Mouse (Mus musculus) 3T3-L1 (cell line): ENCODE measurements at regions not wholly inside any gene's neighbourhood (a gene's known extent, or its start where the extent isn't known, plus 50 kb on each side); places are given as distances from the start of the nearest gene placed in this dataset.

Experiments
- DNase-seq: peaks from one replicate; pipeline ENCODE4 v3.0.0-alpha.2; 2015; ENCODE audit warnings: low read depth, low spot score

DNA sequence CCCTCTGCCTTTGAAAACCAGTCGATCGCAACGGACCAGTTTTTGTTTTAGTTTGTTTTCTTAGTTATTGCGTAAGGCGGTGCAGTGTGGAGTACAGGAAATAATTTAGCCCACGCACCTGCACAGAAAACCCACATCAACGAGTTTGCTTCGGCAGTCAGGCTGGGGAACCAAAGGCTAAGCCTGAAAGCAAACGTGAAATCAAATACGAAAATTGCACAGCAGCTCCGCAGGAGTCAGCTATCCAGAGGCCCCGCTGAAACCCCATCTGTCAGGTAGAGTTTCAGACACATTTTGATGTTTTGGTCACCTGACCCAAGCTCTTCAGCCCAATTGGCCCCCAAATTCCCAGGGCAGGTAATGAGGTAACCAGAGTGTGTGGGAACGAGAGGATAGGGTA is 435.6 kb upstream of the Atp11b start:
- DNase-seq: no peak

DNA sequence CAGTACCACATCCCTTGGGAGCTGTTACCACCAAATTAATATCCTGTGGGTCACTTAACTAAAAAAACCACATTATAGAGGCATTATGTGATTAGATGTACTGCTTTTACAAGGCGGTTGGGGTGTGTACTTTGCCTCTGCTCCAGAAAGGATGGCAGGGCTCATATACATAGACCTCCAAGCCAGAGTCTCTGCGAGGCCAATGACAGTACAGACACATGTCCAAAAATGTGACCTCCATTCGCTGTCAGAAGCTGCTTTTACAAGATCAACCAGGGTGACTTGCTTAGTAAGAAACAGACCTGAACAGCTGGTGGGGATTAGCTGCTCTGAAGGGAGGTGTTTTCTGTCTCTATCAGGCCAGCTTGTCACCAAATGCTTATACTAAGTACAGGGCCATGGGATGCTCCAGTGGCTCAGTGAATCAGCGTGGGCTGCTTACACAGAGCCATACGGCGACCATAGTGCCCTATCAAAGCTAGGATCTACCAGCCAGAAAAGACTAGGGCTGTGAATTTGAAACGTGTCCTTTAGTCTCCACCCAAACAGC is 433.0 kb upstream of the Atp11b start:
- DNase-seq: no peak

DNA sequence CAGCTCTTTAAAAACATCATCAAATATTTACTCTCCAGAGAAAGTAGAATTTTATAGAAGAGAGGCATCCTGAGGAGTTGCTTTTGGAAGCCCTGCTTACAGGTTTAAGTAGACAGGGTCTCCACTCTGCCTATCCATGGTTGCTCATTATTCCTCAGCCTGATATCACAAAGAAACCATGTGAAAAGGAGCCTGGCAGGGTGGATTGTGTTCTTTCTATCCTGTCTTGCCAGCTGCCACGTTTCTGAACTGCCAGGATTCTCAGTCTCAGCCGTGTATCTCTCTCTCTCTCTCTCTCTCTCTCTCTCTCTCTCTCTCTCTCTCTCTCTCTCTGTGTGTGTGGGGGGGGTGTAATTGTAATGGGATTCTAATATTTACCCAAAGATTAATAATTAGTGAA is 431.9 kb upstream of the Atp11b start:
- DNase-seq: no peak

DNA sequence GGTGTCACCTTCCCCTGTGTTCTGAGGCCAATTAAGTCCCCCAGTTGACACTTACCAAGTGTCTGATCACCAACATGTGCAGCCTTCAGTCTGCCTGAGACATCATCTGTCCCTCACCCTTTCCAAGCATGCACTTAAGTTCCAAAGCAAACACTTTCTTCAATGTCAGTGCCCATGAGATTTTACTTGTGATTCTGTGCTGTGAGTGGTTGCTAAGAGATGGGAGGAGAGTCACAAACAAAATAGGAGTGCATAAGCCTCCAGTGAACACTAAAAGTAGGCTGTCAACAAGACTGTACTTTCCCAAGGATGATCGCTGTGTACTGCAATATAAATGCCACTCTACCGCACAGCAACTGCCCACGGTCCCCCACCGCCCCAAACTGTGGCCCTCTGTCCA is 431.0 kb upstream of the Atp11b start:
- no peak for DNase-seq

DNA sequence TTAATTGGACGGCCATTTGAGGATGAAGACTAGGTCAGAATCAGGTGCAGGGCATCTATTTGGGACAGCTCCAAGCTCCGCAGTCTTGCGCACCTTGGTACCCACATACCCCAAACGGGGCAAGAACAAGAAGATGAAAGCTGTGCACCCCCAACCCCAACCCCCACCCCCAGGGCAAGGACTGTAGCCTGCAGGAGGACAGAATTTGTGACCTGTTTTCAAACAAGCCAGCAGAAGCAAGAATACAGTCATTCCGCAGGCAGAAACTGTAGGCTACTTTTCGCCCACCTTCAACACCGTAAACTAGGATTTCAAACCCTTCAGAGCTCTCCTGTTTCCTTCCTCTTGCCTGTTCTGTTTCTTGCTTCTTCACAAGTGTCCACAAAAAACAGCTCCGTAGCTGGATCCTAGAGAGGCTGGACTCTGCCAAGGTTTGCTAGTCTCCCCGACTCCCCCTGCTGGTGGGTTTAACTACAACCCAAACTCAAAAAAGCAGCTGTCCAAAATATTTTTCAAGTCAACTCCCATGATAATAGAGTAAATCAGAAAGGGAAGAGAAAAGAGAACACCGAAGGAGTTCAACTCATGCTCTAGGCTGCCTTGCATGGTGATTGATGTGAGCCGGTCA is 430.3 kb upstream of the Atp11b start:
- peak; percentile 65 for DNase-seq

DNA sequence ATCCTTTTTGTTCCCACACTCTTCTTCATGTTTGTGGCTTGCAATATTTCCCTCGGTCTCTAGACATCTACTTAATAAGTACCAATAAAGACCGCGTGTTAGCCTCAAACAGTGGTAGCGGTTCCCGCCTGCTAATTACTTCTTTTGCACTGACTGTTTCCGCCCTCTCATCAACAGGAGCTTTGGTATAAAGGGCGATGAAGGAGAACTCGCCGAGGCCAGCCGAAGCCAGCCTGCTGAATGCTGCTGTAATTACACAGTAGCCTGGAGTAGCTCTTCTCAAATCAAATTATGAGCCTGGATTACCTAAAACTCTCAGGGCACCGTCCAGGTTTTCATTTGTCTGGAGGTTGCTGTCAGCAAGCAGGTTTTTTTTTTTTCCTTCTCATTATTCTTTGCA is 429.7 kb upstream of the Atp11b start:
- no peak for DNase-seq

DNA sequence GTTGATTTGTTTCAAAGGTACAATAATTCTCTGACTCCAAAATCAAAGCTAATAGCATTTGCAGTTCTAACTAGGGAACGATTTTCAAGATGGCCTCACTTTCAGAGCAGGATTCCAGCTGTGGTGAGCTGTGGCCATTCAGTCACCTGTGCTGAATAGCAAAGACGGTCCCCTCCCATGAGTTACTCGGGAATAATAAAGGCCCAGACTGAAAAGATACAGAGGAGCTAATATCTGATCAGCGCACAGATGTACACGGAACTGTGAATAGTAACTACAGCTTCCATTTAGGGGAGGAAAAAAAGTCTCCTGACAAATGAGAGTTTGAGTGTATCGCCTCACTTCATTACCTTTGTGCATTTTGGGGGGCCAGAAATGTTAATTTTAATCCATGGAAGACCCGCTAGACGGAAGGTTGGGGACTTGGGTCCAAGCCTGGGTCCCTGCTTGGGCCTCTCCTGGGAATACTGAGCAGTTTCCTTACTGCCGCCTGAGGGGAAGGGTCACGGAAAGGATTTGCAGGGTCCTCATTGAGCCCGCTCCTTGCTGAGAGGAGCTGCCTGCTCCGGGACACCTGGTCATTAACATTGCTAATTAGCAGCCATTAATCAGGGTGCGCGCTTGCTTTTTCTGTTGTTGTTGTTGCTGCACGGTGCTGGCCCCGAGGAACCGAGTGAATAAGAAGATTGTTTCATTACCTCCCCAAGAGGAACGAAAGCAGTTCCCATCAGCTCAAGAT is 421.2 kb upstream of the Atp11b start:
- no peak for DNase-seq

DNA sequence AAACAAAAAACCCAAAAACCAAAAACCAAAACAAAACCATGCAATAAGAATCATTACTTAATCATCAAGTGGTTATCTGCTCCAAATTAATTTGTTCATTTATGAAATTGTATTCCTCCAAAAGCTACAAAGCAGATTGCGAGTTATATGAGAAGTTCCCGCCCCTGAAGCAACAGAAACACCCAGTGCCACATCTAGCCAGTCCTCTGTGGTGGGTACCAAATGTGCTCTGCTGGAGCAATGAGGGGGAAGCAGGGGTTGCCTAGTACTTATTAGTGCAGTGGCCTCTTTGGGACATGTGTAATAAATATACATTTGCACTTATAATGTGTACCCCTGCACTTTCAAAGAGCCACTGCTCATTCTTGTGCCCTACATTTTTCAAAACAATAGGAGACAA is 419.9 kb upstream of the Atp11b start:
- no peak for DNase-seq

DNA sequence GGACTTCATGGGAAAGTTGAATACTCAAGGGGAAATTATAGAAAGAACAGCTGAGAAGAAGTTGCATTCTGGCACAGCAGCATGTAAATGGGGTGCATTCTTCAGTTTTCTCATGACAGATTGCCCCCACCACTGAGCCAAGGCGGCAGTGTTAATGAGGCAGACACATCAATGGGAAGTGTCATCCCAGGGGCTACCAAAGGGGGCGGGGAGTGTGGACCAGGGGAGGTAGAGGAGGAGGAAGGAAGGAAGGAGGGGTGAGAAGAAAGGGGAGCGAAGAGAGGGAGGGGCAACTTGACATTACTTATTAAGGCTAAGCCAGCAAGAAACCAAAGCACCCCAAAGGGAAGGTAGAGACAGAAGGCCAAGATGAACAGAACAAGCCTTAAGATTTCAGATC is 419.4 kb upstream of the Atp11b start:
- DNase-seq: no peak

DNA sequence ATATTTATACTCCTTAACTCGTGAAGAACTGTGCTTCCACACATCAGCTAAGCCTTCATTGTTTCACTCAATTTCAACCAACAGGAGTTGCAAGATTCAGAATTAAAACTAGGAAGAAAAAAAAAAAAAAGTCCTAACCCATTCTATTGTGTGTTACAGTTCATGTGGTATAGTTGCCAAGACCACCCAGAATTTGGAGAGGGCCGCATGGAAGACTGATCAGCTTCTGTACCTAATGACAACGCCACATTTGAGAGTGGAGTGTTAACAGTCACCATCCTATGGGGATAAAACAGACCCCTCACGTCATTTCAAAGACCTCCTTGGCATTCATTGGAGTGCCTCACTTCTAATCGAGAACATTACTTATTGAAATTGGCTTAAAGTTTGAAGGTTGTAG is 418.1 kb upstream of the Atp11b start:
- DNase-seq: no peak

DNA sequence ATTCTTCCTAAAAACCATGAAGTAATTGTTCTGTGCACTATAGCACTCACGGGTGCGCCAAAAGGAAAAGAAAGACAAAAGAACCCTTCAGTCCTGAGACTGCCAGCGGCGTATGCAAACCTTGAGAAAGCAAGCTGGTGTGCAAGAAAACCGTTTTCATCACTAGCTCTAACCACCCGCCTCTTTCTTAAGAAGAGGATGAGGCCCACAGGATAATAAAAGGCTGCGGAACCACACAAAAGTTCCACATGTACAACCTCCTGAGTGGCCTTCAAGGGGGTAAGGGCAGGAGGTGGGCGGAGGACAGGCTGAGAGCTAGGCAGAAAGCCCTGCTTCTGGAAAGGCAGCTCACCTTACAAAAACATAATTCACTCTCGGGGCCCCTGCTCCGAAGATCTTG is 413.4 kb upstream of the Atp11b start:
- no peak for DNase-seq

DNA sequence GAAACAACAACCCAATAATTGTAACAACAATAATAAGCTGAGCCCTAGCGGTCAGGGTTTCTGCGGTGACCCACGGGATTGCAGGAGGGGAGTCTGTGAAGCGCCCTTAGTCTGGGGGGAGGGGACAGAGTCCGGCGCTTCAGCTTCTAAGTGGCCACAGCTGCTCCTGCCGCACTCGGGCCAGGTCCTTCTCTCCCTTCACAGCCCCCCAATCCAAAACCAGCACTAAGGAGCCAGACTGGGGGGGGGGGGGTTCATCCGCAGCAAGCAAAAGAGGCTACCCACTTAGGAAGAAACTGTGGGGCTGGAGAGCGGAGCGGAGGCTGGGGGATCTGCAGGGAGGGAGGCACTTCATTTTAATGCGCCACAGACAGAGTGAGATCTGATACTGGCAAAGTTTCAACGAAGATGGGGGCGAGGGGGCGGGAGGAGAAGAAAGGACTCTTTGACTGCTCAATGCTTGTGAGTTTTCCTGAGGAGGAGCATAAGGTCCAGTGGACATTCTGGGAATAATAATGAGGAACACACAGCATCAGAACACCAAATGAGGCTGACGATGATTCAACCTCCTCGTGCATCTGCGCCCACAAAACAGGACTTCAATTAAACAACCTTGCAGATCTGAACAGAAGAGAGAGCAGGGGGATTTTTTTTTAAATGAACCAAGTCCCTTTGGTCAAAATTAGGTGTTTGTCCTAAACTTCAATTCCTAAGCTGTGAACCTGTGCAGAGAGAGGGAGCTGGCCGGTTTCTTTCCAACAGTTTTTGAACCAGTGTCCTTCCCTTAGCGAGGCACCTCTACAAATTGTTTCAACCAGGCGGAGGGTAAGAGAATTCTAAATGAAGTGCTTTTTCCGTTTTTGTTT is 412.7 kb upstream of the Atp11b start:
- DNase-seq: no peak

DNA sequence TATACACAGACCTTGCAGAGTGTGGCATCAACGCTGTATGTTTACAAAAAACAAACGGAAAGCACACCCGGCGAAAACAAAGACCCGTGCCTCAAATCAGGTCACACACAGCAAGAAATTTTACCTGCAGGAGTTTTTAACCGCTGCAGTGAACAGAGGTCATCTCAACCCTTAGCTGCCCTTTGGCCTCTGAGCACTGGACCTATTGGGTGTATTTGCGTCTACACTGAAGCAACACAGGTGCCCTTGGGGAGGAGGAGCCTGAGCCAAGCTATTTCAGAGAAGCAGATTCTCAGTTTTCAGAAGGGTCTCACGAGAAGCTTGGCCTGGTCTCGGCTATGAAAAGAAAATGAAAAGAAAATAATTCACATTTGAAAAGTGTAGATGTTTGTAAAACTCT is 412.1 kb upstream of the Atp11b start:
- no peak for DNase-seq

DNA sequence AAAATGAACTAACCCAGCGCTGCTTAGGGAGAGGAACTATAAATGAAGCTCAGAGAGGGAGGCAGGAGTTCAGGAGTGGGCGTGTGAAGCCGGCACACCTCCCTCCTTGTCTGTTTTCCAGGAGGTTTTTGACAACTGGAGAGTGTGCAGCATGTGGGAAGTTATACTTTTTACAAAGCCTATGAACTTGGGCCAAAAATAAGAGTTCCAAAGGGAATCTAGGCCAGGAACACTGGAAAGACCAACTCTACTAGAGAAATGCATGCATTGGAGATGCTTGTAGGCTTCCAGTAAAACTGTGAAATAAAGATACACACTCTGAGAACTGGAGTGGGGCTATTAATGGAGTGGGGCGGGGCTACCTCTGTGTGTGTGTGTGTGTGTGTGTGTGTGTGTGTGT is 411.3 kb upstream of the Atp11b start:
- no peak for DNase-seq

DNA sequence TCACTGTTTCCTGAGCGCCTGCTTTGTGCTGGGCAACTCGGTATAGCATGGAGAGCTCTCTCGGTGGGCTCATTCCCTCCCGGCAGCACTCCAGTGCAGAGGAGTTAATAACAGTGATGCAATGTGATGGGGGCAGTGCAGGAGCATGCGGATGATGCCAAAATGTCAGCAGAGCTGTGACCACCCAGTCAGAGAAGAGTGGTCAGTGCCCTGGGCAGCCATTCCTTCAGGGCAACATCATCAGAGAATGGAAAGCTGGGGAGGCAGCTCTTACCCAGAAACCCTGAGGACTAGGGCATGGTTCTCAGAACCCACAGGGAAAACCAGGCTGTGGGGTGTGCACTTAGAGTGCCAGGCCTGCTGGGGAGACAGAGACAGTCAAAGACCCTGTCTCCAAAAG is 410.0 kb upstream of the Atp11b start:
- DNase-seq: no peak

DNA sequence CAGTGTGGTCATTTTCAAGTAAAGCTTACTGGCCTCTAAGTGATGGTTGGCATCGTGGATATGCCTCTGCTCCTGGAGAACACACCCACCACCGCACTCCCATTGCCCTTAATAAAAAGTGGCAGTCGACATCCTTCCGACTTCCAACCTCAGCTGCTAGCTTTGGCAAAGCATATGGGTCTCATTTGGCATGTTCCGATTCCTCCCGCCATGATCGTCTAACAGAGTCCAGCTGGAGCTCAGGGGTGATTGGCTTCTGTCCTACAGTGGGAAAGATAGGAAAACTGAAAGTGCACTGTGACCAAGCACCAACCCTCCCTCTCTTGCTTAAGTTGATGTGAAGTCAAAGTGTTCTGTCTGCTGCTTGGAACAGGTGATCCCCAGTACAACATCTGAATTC is 404.8 kb upstream of the Atp11b start:
- DNase-seq: no peak

DNA sequence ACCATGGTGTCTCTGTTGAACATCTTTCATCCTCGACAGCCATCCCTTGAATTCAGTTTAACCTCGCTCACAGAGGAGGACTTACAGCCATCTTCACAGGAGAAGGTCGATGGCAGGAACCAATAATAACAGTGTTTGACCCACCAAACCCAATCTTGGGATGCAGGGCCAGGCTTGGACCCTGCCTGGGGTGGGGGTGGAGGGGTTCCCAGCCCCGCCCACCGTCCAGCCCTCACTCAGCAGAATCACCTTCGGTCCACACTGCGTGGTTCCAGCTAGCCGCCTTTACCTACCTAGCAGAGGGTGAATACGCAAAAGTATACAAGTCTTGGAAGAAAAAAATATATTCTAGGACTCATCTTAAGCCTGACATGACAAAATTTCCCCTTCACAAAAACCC is 400.5 kb upstream of the Atp11b start:
- no peak for DNase-seq

DNA sequence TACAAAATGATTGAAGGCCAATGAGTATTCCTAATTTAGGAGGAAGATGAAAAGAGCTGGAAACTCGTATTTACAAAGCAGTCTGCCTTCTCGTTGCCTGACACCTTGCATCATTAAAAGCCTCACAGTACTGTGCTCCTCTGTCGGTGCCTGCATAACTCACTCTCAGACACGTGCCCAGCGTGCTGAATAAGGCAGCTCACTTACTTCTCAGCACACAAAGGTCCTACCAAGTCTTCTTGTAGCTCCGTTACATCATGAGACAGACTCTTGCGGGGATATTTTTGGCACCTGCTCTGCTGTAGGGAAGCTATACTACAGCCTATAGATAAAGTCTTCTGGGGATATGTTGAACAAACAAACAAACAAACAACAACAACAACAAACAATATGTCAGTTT is 400.0 kb upstream of the Atp11b start:
- DNase-seq: no peak

DNA sequence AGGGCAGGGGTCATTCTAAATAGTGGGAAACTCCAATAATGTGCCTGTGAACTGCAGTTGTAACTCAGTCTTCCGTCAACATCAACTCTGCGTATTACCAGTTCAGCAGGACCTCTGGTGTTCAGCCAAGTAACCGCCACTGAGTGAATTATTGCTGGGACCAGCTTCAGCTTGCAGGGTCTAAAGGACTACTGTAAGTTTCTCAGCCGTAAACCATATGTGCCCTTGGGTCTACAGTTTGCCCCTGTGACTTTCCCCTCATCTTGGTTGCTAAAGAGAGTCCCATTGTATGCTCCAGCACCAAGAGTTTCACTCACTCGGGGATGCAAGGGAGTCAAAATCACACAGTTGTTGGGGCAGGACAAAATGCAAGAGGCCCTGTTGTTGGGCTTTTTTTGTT is 399.6 kb upstream of the Atp11b start:
- DNase-seq: no peak

DNA sequence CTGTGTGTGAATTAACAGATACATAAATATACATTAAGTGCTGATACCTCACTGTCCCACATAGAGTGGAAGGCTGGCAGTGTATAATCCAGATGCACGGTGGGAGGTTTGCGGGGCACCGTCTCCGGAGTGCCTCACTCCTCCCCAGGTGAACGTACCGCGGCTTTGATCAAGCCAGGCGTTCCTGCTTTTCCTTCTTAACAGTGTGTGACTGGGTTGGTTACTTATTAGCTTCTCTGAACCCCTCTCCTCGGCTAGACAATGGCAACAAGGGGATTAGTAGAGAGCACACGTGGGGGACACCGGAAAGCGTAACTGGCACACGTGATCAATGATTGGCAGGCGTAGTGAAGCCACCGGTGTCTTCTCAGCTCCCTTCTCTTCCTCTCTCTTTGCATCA is 396.8 kb upstream of the Atp11b start:
- DNase-seq: no peak

DNA sequence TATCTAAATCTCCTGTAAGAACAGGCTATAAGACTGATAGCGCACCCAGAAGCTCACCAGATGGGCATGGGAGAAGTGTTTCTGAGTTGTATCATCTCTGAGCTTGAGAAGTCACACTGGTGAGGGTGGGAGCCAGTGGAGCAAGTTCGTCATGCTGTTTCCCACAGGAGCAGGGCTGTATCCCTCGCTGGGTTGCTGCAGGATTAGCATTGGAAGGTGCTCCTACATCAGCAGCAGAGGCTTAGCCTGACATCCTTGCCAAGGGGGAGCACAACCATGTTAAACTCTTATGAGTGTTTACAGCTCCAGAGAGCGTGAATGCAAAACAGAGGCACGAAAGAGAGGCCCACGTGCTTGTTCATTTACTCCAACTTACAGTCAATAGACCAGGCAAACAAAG is 395.4 kb upstream of the Atp11b start:
- DNase-seq: no peak

DNA sequence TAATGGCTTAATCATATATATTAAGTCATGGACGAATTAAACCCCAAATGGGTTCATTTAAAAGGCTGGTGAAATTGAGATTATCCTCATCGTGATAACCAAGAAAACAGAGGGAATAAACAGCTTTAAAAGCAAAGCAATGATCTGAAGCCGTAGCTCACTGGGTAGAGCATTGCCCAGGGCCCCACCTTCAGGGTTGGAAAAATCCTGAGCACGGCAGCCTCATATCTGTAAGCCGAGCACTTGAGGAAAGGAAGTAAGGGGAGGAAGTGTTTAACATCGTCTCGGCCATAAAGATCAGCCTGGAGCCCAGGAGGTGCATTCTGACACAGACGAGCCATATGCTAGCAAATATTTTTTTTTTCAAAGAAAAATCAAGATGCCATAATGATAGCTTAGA is 394.6 kb upstream of the Atp11b start:
- DNase-seq: no peak

DNA sequence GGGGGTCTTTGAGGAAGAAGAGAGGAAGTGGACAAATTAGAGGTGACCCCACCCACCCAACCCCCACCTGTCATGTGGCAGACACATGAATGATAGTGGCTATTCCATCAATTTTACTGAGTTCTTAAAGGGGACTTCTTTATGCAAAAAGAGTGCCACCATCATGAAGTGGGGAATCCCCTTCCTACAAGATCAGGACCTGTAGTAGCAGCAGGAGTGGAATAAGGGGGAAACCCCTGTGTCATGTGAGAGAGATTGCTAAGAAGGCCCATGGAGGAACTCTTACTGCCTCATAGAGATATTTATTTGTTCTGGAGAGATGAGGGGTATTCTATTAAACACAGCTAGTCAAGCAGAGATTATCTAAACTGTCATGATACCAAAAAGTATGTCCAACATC is 393.4 kb upstream of the Atp11b start:
- DNase-seq: no peak
